Mouse (Mus musculus): ENCODE measurements around the gene Zfp787. TPM values are rescaled to one million over a fixed set of nuclear protein-coding genes. Genes with fewer than 3 reads are reported as not detected.

Gene Zfp787
- 18.8 and 19.8 TPM in 2 replicates for polyA plus RNA-seq (2015; fragmentation: Nextera tagmentation; extraction: Ambion mirVana)

- Histone ChIP-seq H3K4me1 (peaks cover 44% of the 10 kb centered on the region), H3K4me3 (peak within 1 kb of the TSS; percentile 85), H3K36me3 (no peaks in the 10 kb centered on the region), H3K27me3 (no peaks in the 10 kb centered on the region), H3K4me2 (peak within 1 kb of the TSS; percentile 80), H3K9ac (peak within 1 kb of the TSS; percentile 95), H3K27ac (peak within 1 kb of the TSS; percentile 94), H3K9me3 (no peaks in the 10 kb centered on the region)
- whole genome bisulfite sequencing, result 0% methylated on average over 54 of the region's 54 CpGs
- ATAC-seq (ENCODE audit: insufficient number of reproducible peaks, low FRiP score, low TSS enrichment, low read depth), result peak; percentile 97
Observed at GRCm38 (mm10) chr7:6155901-6156411, at the start of gene Zfp787. Gene Zfp787, minus strand, starts transcription at chr7:6155997.

- no peaks in the 10 kb centered on the region for H3K36me3 ChIP-seq
- H3K4me2 ChIP-seq, result no peak overlapping the region
- H3K4me1 ChIP-seq, result no peaks in the 10 kb centered on the region
- H3K9ac ChIP-seq, result no peak overlapping the region
- no peak overlapping the region for H3K4me3 ChIP-seq
- H3K9me3 ChIP-seq, result no peaks in the 10 kb centered on the region
- no peak overlapping the region for H3K27ac ChIP-seq
- no peaks in the 10 kb centered on the region for H3K27me3 ChIP-seq
- peak; percentile 14; the same call in 1 of the 2 replicates for ATAC-seq (ENCODE audit: insufficient number of reproducible peaks, low FRiP score, low TSS enrichment, low read depth)
- WGBS, result 70% methylated on average over 3 of the region's 3 CpGs
Observed at GRCm38 (mm10) chr7:6204200-6204599, 48.4 kb upstream of the Zfp787 start.

- H3K27ac ChIP-seq, result no peak within 1 kb of the TSS
- H3K4me3 ChIP-seq, result no peak within 1 kb of the TSS
- no peaks in the 10 kb centered on the region for H3K27me3 ChIP-seq
- H3K4me2 ChIP-seq, result no peak within 1 kb of the TSS
- H3K4me1 ChIP-seq, result no peaks in the 10 kb centered on the region
- no peak within 1 kb of the TSS for H3K9ac ChIP-seq
- WGBS, result 70% methylated on average over 3 of the region's 3 CpGs
- H3K9me3 ChIP-seq, result no peaks in the 10 kb centered on the region
- no peak for ATAC-seq (ENCODE audit: insufficient number of reproducible peaks, low FRiP score, low TSS enrichment, low read depth)
- H3K36me3 ChIP-seq, result no peaks in the 10 kb centered on the region
Observed at GRCm38 (mm10) chr7:6196790-6197189, 41.0 kb upstream of the Zfp787 start, which contains the start of gene Galp. Gene Galp, plus strand, starts transcription at chr7:6197090.

- no peaks in the 10 kb centered on the region for H3K27me3 ChIP-seq
- no peak for ATAC-seq (ENCODE audit: insufficient number of reproducible peaks, low FRiP score, low TSS enrichment, low read depth)
- no peak overlapping the region for H3K27ac ChIP-seq
- no peak overlapping the region for H3K9ac ChIP-seq
- 43% methylated on average over 2 of the region's 2 CpGs for WGBS
- no peaks in the 10 kb centered on the region for H3K4me1 ChIP-seq
- no peaks in the 10 kb centered on the region for H3K36me3 ChIP-seq
- no peaks in the 10 kb centered on the region for H3K9me3 ChIP-seq
- no peak overlapping the region for H3K4me2 ChIP-seq
- no peak overlapping the region for H3K4me3 ChIP-seq
Observed at GRCm38 (mm10) chr7:6195777-6196176, 40.0 kb upstream of the Zfp787 start.

- Histone ChIP-seq H3K4me2 (no peak overlapping the region), H3K27ac (no peak overlapping the region), H3K27me3 (0 out of 2 replicates have a peak, but pooled peaks cover 5% of the 10 kb centered on the region), H3K9ac (no peak overlapping the region), H3K9me3 (no peaks in the 10 kb centered on the region), H3K4me3 (no peak overlapping the region), H3K4me1 (no peaks in the 10 kb centered on the region), H3K36me3 (peaks cover 13% of the 10 kb centered on the region)
- 0 out of 2 replicates have a peak, but pooled peaks have one; percentile 25 for ATAC-seq (ENCODE audit: insufficient number of reproducible peaks, low FRiP score, low TSS enrichment, low read depth)
- 20% methylated on average over 5 of the region's 5 CpGs for WGBS
Observed at GRCm38 (mm10) chr7:6194129-6194528, 38.3 kb upstream of the Zfp787 start.

- H3K36me3 ChIP-seq, result peaks cover 39% of the 10 kb centered on the region
- WGBS, result 36% methylated on average over 3 of the region's 3 CpGs
- H3K9me3 ChIP-seq, result no peaks in the 10 kb centered on the region
- no peak overlapping the region for H3K27ac ChIP-seq
- H3K4me2 ChIP-seq, result no peak overlapping the region
- no peak for ATAC-seq (ENCODE audit: insufficient number of reproducible peaks, low FRiP score, low TSS enrichment, low read depth)
- no peaks in the 10 kb centered on the region for H3K4me1 ChIP-seq
- H3K9ac ChIP-seq, result no peak overlapping the region
- no peak overlapping the region for H3K4me3 ChIP-seq
- 0 out of 2 replicates have a peak, but pooled peaks cover 5% of the 10 kb centered on the region for H3K27me3 ChIP-seq
Observed at GRCm38 (mm10) chr7:6191376-6191775, 35.6 kb upstream of the Zfp787 start.

- H3K27me3 ChIP-seq, result 0 out of 2 replicates have a peak, but pooled peaks cover 5% of the 10 kb centered on the region
- H3K9me3 ChIP-seq, result no peaks in the 10 kb centered on the region
- ATAC-seq (ENCODE audit: insufficient number of reproducible peaks, low FRiP score, low TSS enrichment, low read depth), result no peak
- H3K9ac ChIP-seq, result no peak overlapping the region
- 37% methylated on average over 45 of the region's 45 CpGs for WGBS
- no peaks in the 10 kb centered on the region for H3K4me1 ChIP-seq
- H3K27ac ChIP-seq, result no peak overlapping the region
- H3K4me2 ChIP-seq, result no peak overlapping the region
- H3K36me3 ChIP-seq, result peaks cover 55% of the 10 kb centered on the region
- H3K4me3 ChIP-seq, result no peak overlapping the region
Observed at GRCm38 (mm10) chr7:6189542-6189941, 33.7 kb upstream of the Zfp787 start.

GRCm38 (mm10) chr7:6186756-6187155, 31.0 kb upstream of the Zfp787 start:
- no peaks in the 10 kb centered on the region for H3K4me1 ChIP-seq
- peaks cover 72% of the 10 kb centered on the region for H3K36me3 ChIP-seq
- no peak overlapping the region for H3K27ac ChIP-seq
- H3K9me3 ChIP-seq, result no peaks in the 10 kb centered on the region
- H3K4me2 ChIP-seq, result no peak overlapping the region
- H3K9ac ChIP-seq, result no peak overlapping the region
- no peak for ATAC-seq (ENCODE audit: insufficient number of reproducible peaks, low FRiP score, low TSS enrichment, low read depth)
- 89% methylated on average over 2 of the region's 2 CpGs for WGBS
- H3K27me3 ChIP-seq, result 0 out of 2 replicates have a peak, but pooled peaks cover 5% of the 10 kb centered on the region
- H3K4me3 ChIP-seq, result no peak overlapping the region

GRCm38 (mm10) chr7:6186176-6186575, 30.4 kb upstream of the Zfp787 start:
- H3K4me1 ChIP-seq, result no peaks in the 10 kb centered on the region
- H3K9ac ChIP-seq, result no peak overlapping the region
- no peaks in the 10 kb centered on the region for H3K9me3 ChIP-seq
- H3K27me3 ChIP-seq, result 0 out of 2 replicates have a peak, but pooled peaks cover 5% of the 10 kb centered on the region
- H3K36me3 ChIP-seq, result peaks cover 72% of the 10 kb centered on the region
- ATAC-seq (ENCODE audit: insufficient number of reproducible peaks, low FRiP score, low TSS enrichment, low read depth), result no peak
- H3K4me2 ChIP-seq, result no peak overlapping the region
- H3K4me3 ChIP-seq, result no peak overlapping the region
- WGBS, result 92% methylated on average over 2 of the region's 2 CpGs
- H3K27ac ChIP-seq, result no peak overlapping the region

GRCm38 (mm10) chr7:6185391-6185790, 29.6 kb upstream of the Zfp787 start:
- no peak for ATAC-seq (ENCODE audit: insufficient number of reproducible peaks, low FRiP score, low TSS enrichment, low read depth)
- Histone ChIP-seq H3K27ac (no peak overlapping the region), H3K4me3 (no peak overlapping the region), H3K27me3 (0 out of 2 replicates have a peak, but pooled peaks cover 5% of the 10 kb centered on the region), H3K36me3 (peaks cover 77% of the 10 kb centered on the region), H3K4me2 (no peak overlapping the region), H3K9ac (no peak overlapping the region), H3K9me3 (no peaks in the 10 kb centered on the region), H3K4me1 (no peaks in the 10 kb centered on the region)
- 88% methylated on average over 1 of the region's 1 CpGs for WGBS

GRCm38 (mm10) chr7:6184521-6184920, 28.7 kb upstream of the Zfp787 start:
- ATAC-seq (ENCODE audit: insufficient number of reproducible peaks, low FRiP score, low TSS enrichment, low read depth), result no peak
- H3K36me3 ChIP-seq, result peaks cover 68% of the 10 kb centered on the region
- WGBS, result 75% methylated on average over 8 of the region's 8 CpGs

GRCm38 (mm10) chr7:6183802-6184201, 28.0 kb upstream of the Zfp787 start:
- ATAC-seq (ENCODE audit: insufficient number of reproducible peaks, low FRiP score, low TSS enrichment, low read depth), result no peak
- H3K4me2 ChIP-seq, result no peak overlapping the region
- H3K9me3 ChIP-seq, result no peaks in the 10 kb centered on the region
- no peak overlapping the region for H3K27ac ChIP-seq
- no peaks in the 10 kb centered on the region for H3K27me3 ChIP-seq
- no peak overlapping the region for H3K4me3 ChIP-seq
- H3K4me1 ChIP-seq, result no peaks in the 10 kb centered on the region; the same call in 1 of the 2 replicates
- 90% methylated on average over 19 of the region's 19 CpGs for WGBS
- no peak overlapping the region for H3K9ac ChIP-seq
- H3K36me3 ChIP-seq, result peaks cover 67% of the 10 kb centered on the region

More at GRCm38 (mm10) chr7:6184521-6184920, 28.7 kb upstream of the Zfp787 start:
- Histone ChIP-seq H3K9me3 (no peaks in the 10 kb centered on the region), H3K27me3 (0 out of 2 replicates have a peak, but pooled peaks cover 3% of the 10 kb centered on the region), H3K4me1 (no peaks in the 10 kb centered on the region), H3K4me2 (no peak overlapping the region), H3K27ac (no peak overlapping the region), H3K9ac (no peak overlapping the region), H3K4me3 (no peak overlapping the region)

All from limb, embryonic 15.5 days (tissue).